Mouse (Mus musculus) CH12.LX (cell line): ENCODE data around the gene Mllt10. TPM values are rescaled to one million over a fixed set of nuclear protein-coding genes. Genes with fewer than 3 reads are reported as not detected.
A peak's percentile ranks its signal among the peaks of the same experiment; 100 is the strongest.

Experiments
- DNase-seq: peaks from one replicate; pipeline ENCODE4 v3.0.0-alpha.2; 2013; ENCODE audit errors: extremely low read depth
- H3K27ac ChIP-seq: 2 replicates; pipeline ENCODE4 v1.5.1; 2012; ENCODE audit warnings: low read depth, mild to moderate bottlenecking, control low read depth, moderate library complexity; ENCODE audit not compliant: insufficient read depth
- H3K27me3 ChIP-seq: replicated peaks from 2 replicates; pipeline ENCODE3; 2012; ENCODE audit warnings: inconsistent platforms
- H3K36me3 ChIP-seq, 2 experiments: replicated peaks in 1 of 2; 2 replicates each; pipeline versions ENCODE3 to v1.6.1; 2012; ENCODE audit warnings: inconsistent platforms in 1 of 2, low read length in 1 of 2, mild to moderate bottlenecking in 1 of 2, mixed read lengths in 1 of 2, moderate library complexity in 1 of 2; ENCODE audit not compliant: control insufficient read depth in 1 of 2, insufficient read depth in 1 of 2
- H3K4me1 ChIP-seq, 2 experiments: 2 replicates each; pipeline ENCODE4 v1.6.1; 2012; ENCODE audit warnings: inconsistent platforms in 1 of 2, moderate library complexity in 1 of 2; ENCODE audit not compliant: insufficient read depth in 2 of 2, control insufficient read depth in 1 of 2
- H3K4me2 ChIP-seq: 2 replicates; pipeline ENCODE4 v1.6.1; 2012; ENCODE audit warnings: low read depth, mild to moderate bottlenecking, control low read depth; ENCODE audit not compliant: poor library complexity, insufficient read depth, severe bottlenecking
- H3K4me3 ChIP-seq, 3 experiments: fragments of 150-350 bp in 1 of 3; sonication (generic) in 1 of 3; replicated peaks in 1 of 3; 2 replicates each; pipeline versions ENCODE3 to v1.5.1; 2011 to 2012; ENCODE audit warnings: low read depth in 2 of 3, low read length in 2 of 3, mild to moderate bottlenecking in 2 of 3, moderate library complexity in 2 of 3, control low read depth in 1 of 3, improper control_type of control experiment in 1 of 3, inconsistent platforms in 1 of 3, mixed read lengths in 1 of 3; ENCODE audit not compliant: poor library complexity in 1 of 3
- H3K79me2 ChIP-seq: replicated peaks from 2 replicates; pipeline ENCODE4 v1.6.1; 2012; ENCODE audit warnings: mild to moderate bottlenecking, moderate library complexity; ENCODE audit not compliant: control insufficient read depth, poor library complexity, insufficient read depth, severe bottlenecking; ENCODE audit errors: extremely low read depth
- H3K9ac ChIP-seq: 2 replicates; pipeline ENCODE4 v1.6.1; 2012; ENCODE audit warnings: low read depth, mild to moderate bottlenecking, control low read depth, moderate library complexity; ENCODE audit not compliant: insufficient read depth
- H3K9me3 ChIP-seq: replicated peaks from 2 replicates; pipeline ENCODE3; 2012; ENCODE audit warnings: low read length, inconsistent platforms, mixed read lengths
- BHLHE40 ChIP-seq: IDR thresholded peaks from 2 replicates; pipeline ENCODE4 v1.6.1; 2011; ENCODE audit warnings: mild to moderate bottlenecking, low read depth, low read length, improper control_type of control experiment
- CHD1 ChIP-seq: IDR thresholded peaks from 2 replicates; pipeline ENCODE4 v1.6.1; 2012; ENCODE audit warnings: low read depth, low read length, improper control_type of control experiment, inconsistent platforms
- CTCF ChIP-seq, 2 experiments: IDR thresholded peaks in 1 of 2; conservative IDR thresholded peaks in 1 of 2; 2 replicates each; pipeline ENCODE4 v1.5.1; 2011 to 2012; ENCODE audit warnings: low read depth in 2 of 2, low read length in 2 of 2, improper control_type of control experiment in 1 of 2, inconsistent platforms in 1 of 2, mild to moderate bottlenecking in 1 of 2, moderate library complexity in 1 of 2
- E2F4 ChIP-seq: IDR thresholded peaks from 2 replicates; pipeline ENCODE4 v1.6.1; 2011; ENCODE audit warnings: low read depth, low read length, improper control_type of control experiment; ENCODE audit not compliant: insufficient replicate concordance
- ELF1 ChIP-seq: IDR thresholded peaks from 2 replicates; pipeline ENCODE4 v1.6.1; 2014; ENCODE audit warnings: low read depth, mild to moderate bottlenecking, inconsistent platforms, low read length, improper control_type of control experiment
- GABPA ChIP-seq: IDR thresholded peaks from 2 replicates; pipeline ENCODE4 v1.6.1; 2012; ENCODE audit warnings: low read depth, low read length, improper control_type of control experiment, inconsistent platforms; ENCODE audit not compliant: insufficient replicate concordance
- HCFC1 ChIP-seq: IDR thresholded peaks from 2 replicates; pipeline ENCODE4 v1.6.1; 2012; ENCODE audit warnings: low read depth, mild to moderate bottlenecking, inconsistent platforms, low read length, improper control_type of control experiment
- IRF4 ChIP-seq: IDR thresholded peaks from 2 replicates; pipeline ENCODE4 v1.6.1; 2014; ENCODE audit warnings: low read depth, mild to moderate bottlenecking, inconsistent platforms, low read length, improper control_type of control experiment
- JUN ChIP-seq: IDR thresholded peaks from 2 replicates; pipeline ENCODE4 v1.6.1; 2011; ENCODE audit warnings: low read depth, mild to moderate bottlenecking, low read length, improper control_type of control experiment, moderate library complexity; ENCODE audit not compliant: insufficient read depth
- JUND ChIP-seq: conservative IDR thresholded peaks from 2 replicates; pipeline ENCODE4 v1.6.1; 2011; ENCODE audit warnings: low read depth, low read length, improper control_type of control experiment
- MAFK ChIP-seq: IDR thresholded peaks from 2 replicates; pipeline ENCODE4 v1.6.1; 2011; ENCODE audit warnings: low read length, improper control_type of control experiment; ENCODE audit not compliant: insufficient replicate concordance
- MAX ChIP-seq: IDR thresholded peaks from 2 replicates; pipeline ENCODE4 v1.6.1; 2011; ENCODE audit warnings: low read length, improper control_type of control experiment
- MAZ ChIP-seq: IDR thresholded peaks from 2 replicates; pipeline ENCODE4 v1.6.1; 2012; ENCODE audit warnings: low read depth, mild to moderate bottlenecking, inconsistent platforms, low read length, improper control_type of control experiment, moderate library complexity
- MXI1 ChIP-seq: IDR thresholded peaks from 2 replicates; pipeline ENCODE4 v1.6.1; 2011; ENCODE audit warnings: mild to moderate bottlenecking, low read depth, low read length, improper control_type of control experiment
- MYC ChIP-seq: IDR thresholded peaks from 2 replicates; pipeline ENCODE4 v1.6.1; 2011; ENCODE audit warnings: low read depth, mild to moderate bottlenecking, improper control_type of control experiment, low read length
- POLR2A ChIP-seq: IDR thresholded peaks from 2 replicates; pipeline ENCODE4 v1.6.1; 2011; ENCODE audit warnings: low read depth, mild to moderate bottlenecking, improper control_type of control experiment, low read length
- POLR2AphosphoS2 ChIP-seq: IDR thresholded peaks from 2 replicates; pipeline ENCODE4 v1.6.1; 2011; ENCODE audit warnings: low read depth, low read length, improper control_type of control experiment
- RAD21 ChIP-seq: IDR thresholded peaks from 2 replicates; pipeline ENCODE4 v1.6.1; 2011; ENCODE audit warnings: low read depth, mild to moderate bottlenecking, low read length, improper control_type of control experiment, moderate library complexity
- SIN3A ChIP-seq: IDR thresholded peaks from 2 replicates; pipeline ENCODE4 v1.6.1; 2012; ENCODE audit warnings: low read length, improper control_type of control experiment, inconsistent platforms
- SMC3 ChIP-seq: IDR thresholded peaks from 2 replicates; pipeline ENCODE4 v1.6.1; 2011; ENCODE audit warnings: low read depth, low read length, improper control_type of control experiment
- TCF12 ChIP-seq: IDR thresholded peaks from 2 replicates; pipeline ENCODE4 v1.6.1; 2014; ENCODE audit warnings: low read depth, mild to moderate bottlenecking, inconsistent platforms, low read length, improper control_type of control experiment
- UBTF ChIP-seq: IDR thresholded peaks from 2 replicates; pipeline ENCODE4 v1.6.1; 2012; ENCODE audit warnings: low read depth, mild to moderate bottlenecking, inconsistent platforms, low read length, improper control_type of control experiment, moderate library complexity
- USF1 ChIP-seq: IDR thresholded peaks from 2 replicates; pipeline ENCODE4 v1.6.1; 2014; ENCODE audit warnings: low read depth, mild to moderate bottlenecking, inconsistent platforms, low read length, improper control_type of control experiment
- USF2 ChIP-seq: conservative IDR thresholded peaks from 2 replicates; pipeline ENCODE4 v1.6.1; 2011; ENCODE audit warnings: low read depth, low read length, improper control_type of control experiment
- ZC3H11A ChIP-seq: IDR thresholded peaks from 2 replicates; pipeline ENCODE4 v1.6.1; 2012; ENCODE audit warnings: low read depth, mild to moderate bottlenecking, inconsistent platforms, low read length, improper control_type of control experiment
- ZKSCAN1 ChIP-seq: IDR thresholded peaks from 2 replicates; pipeline ENCODE4 v1.6.1; 2012; ENCODE audit warnings: low read depth, inconsistent platforms, low read length, improper control_type of control experiment, borderline replicate concordance
- ZMIZ1 ChIP-seq: IDR thresholded peaks from 2 replicates; pipeline ENCODE4 v1.6.1; 2012; ENCODE audit warnings: low read depth, mild to moderate bottlenecking, inconsistent platforms, low read length, improper control_type of control experiment
- ZNF384 ChIP-seq: IDR thresholded peaks from 2 replicates; pipeline ENCODE4 v1.6.1; 2012; ENCODE audit warnings: low read depth, low read length, improper control_type of control experiment, inconsistent platforms
- dilution Hi-C: fragments of 300-500 bp; cut with MboI; formaldehyde crosslinking; loops from 2 replicates; pipeline ENCODE4 v1.14.3; 2020; ENCODE audit warnings: low sequenced_read_pairs; ENCODE audit not compliant: extremely low pct_unique_long_range_greater_than_20kb, extremely low pct_ligation_motif_present
- in situ Hi-C: fragments of 300-500 bp; cut with MboI; formaldehyde crosslinking; loops from 3 replicates; pipeline ENCODE4 v1.14.3; 2019; ENCODE audit warnings: low sequenced_read_pairs, low pct_ligation_motif_present, low pct_unique_long_range_greater_than_20kb, mixed read lengths
- polyA plus RNA-seq: library from polyadenylated mRNA; unstranded; fragments of >175 nt; gene quantifications from 2 replicates; pipeline ENCODE4 v1.2.1, GENCODE M21; 2012; ENCODE audit warnings: low read depth; ENCODE audit not compliant: insufficient read length
- total RNA-seq, 2 experiments: library from RNA; depleted of rRNA; stranded (reverse); fragments of 300-350 nt in 1 of 2; fragments of >200 nt in 1 of 2; gene quantifications; 2 replicates each; pipeline ENCODE4 v1.2.3; 2012 to 2014

Mllt10 gene
- total and polyA plus RNA-seq, 3 experiments, result 22.0 to 39.2 (median 27.2) TPM

GRCm38 (mm10) chr2:18100914-18101313, 45.9 kb downstream of the Mllt10 start:
- H3K36me3 ChIP-seq, result peaks cover 26 to 58% of the 10 kb centered on the region in 2 experiments
- H3K79me2 ChIP-seq, result peaks cover 13% of the 10 kb centered on the region
- peak; percentile 29 for DNase-seq
- no peak overlapping the region for H3K4me3 ChIP-seq
- H3K9ac ChIP-seq, result no peak overlapping the region
- H3K27me3 ChIP-seq, result no peaks in the 10 kb centered on the region
- in situ Hi-C loops (no loop called here), dilution Hi-C loops (no loop called here)
- peaks cover 6% of the 10 kb centered on the region for H3K9me3 ChIP-seq
- H3K4me2 ChIP-seq, result no peak overlapping the region
- TF ChIP-seq IRF4, result no peak
- no peak for TF ChIP-seq SIN3A
- TF ChIP-seq SMC3, result peak; percentile 54
- TF ChIP-seq GABPA, result no peak
- TF ChIP-seq CHD1, result no peak
- no peak for TF ChIP-seq ZC3H11A
- TF ChIP-seq CTCF (conservative IDR thresholded peaks at IDR 0.05 in 1 of 2, IDR thresholded peaks at IDR 0.05 in 1 of 2; ENCODE audit: low read depth in 2 of 2, low read length in 2 of 2), result peak in 1 of 2 experiments; percentile 48; a peak in 2 of 4 replicates
- no peak for TF ChIP-seq HCFC1
- TF ChIP-seq UBTF, result no peak
- TF ChIP-seq MAX, result peak; percentile 28; the same call in 1 of the 2 replicates
- TF ChIP-seq ZKSCAN1, result no peak
- no peak for TF ChIP-seq TCF12
- TF ChIP-seq E2F4, result no peak
- no peak for TF ChIP-seq ELF1
- TF ChIP-seq ZMIZ1, result no peak
- 0 out of 2 replicates have a peak, but pooled peaks have one; percentile 10 for TF ChIP-seq USF1
- no peak for TF ChIP-seq USF2
- peak; percentile 46 for TF ChIP-seq RAD21
- no peak for TF ChIP-seq JUND
- no peak for TF ChIP-seq MAZ
- TF ChIP-seq MYC, result peak; percentile 58; the same call in 1 of the 2 replicates
- TF ChIP-seq ZNF384, result no peak
- TF ChIP-seq POLR2AphosphoS2, result no peak
- no peak for TF ChIP-seq BHLHE40
- TF ChIP-seq JUN, result no peak
- TF ChIP-seq MXI1, result no peak
- no peak for TF ChIP-seq POLR2A
- TF ChIP-seq MAFK, result no peak
- H3K27ac ChIP-seq, result no peak overlapping the region
- peaks cover 5 to 8% of the 10 kb centered on the region in 2 experiments; a peak in 3 of 4 replicates for H3K4me1 ChIP-seq
